Mouse (Mus musculus) heart, postnatal 0 days (tissue): ENCODE data around the gene Creb5.

ENCODE experiments used
- CTCF ChIP-seq: IDR thresholded peaks from 2 replicates; pipeline ENCODE4 v1.5.1; 2016; ENCODE audit warnings: antibody characterized with exemption, control low read depth, low read depth
- EP300 ChIP-seq: IDR thresholded peaks from 2 replicates; pipeline ENCODE4 v1.6.1; 2016; ENCODE audit warnings: antibody characterized with exemption, low read depth

- TF ChIP-seq CTCF (no peak), EP300 (no peak)
Measured at GRCm38 (mm10) chr6:53469703-53470102, 182.6 kb downstream of the Creb5 start.
